Mouse (Mus musculus) hindbrain, embryonic 11.5 days (tissue): ENCODE data around the gene 2810459M11Rik. TPM values are rescaled to one million over a fixed set of nuclear protein-coding genes. Genes with fewer than 3 reads are reported as not detected.

Experiments used
- ATAC-seq: fragments of 200-750 bp; cut with Nextera tagmentation; 2 replicates; pipeline ENCODE4 v1.8.0; 2017; ENCODE audit warnings: mild to moderate bottlenecking, moderate TSS enrichment, moderate library complexity; ENCODE audit not compliant: low FRiP score
- DNase-seq: peaks from one replicate; pipeline ENCODE4 v3.0.0-alpha.2; 2015; ENCODE audit warnings: low spot score
- H3K27ac ChIP-seq: fragments of 300-500 bp; sonication (generic); 2 replicates; pipeline ENCODE4 v1.5.1; 2014; ENCODE audit warnings: mild to moderate bottlenecking, low read depth, low read length
- H3K27me3 ChIP-seq: fragments of 300-500 bp; sonication (generic); 2 replicates; pipeline ENCODE4 v1.6.1; 2014; ENCODE audit warnings: mild to moderate bottlenecking, low read length, moderate library complexity, mixed read lengths; ENCODE audit not compliant: control insufficient read depth, insufficient read depth
- H3K36me3 ChIP-seq: fragments of 300-500 bp; sonication (generic); 2 replicates; pipeline ENCODE4 v1.6.1; 2014; ENCODE audit warnings: mild to moderate bottlenecking, low read length, moderate library complexity, mixed read lengths; ENCODE audit not compliant: control insufficient read depth, insufficient read depth
- H3K4me1 ChIP-seq: fragments of 300-500 bp; sonication (generic); replicated peaks from 2 replicates; pipeline ENCODE4 v1.6.1; 2014; ENCODE audit warnings: low read length, mixed read lengths; ENCODE audit not compliant: control insufficient read depth, insufficient read depth
- H3K4me2 ChIP-seq: fragments of 300-500 bp; sonication (generic); replicated peaks from 2 replicates; pipeline ENCODE4 v1.6.1; 2014; ENCODE audit warnings: mild to moderate bottlenecking, low read depth, low read length
- H3K4me3 ChIP-seq: fragments of 300-500 bp; sonication (generic); 2 replicates; pipeline ENCODE4 v1.5.1; 2014; ENCODE audit warnings: low read depth, low read length
- H3K9ac ChIP-seq: fragments of 300-500 bp; sonication (generic); 2 replicates; pipeline ENCODE4 v1.6.1; 2014; ENCODE audit warnings: low read depth, low read length
- H3K9me3 ChIP-seq: fragments of 300-500 bp; sonication (generic); 2 replicates; pipeline ENCODE4 v1.6.1; 2016; ENCODE audit warnings: low read length; ENCODE audit not compliant: control insufficient read depth
- WGBS: fragments of 180-500 bp; shearing (Covaris S2); extraction: QIAGEN DNeasy Blood & Tissue Kit; methylation state at CpG from one replicate; pipeline ENCODE4 v1.1.7; 2014; 5-methylcytosine and 5-hydroxymethylcytosine counted together
- polyA plus RNA-seq: library from polyadenylated mRNA; unstranded; fragments of >200 nt; fragmentation: Nextera tagmentation; extraction: Ambion mirVana; gene quantifications from 2 replicates; pipeline ENCODE4 v1.2.1, GENCODE M21; 2014

2810459M11Rik gene
- polyA plus RNA-seq, 1 experiment from 2014 or later, result 0.42 TPM

GRCm38 (mm10) chr1:86046833-86047563 lies 1.3 kb downstream of the 2810459M11Rik start:
- DNase-seq, result peak; percentile 38
- 5% methylated on average over 24 of the region's 24 CpGs for WGBS
- no peaks in the 10 kb centered on the region for H3K36me3 ChIP-seq
- no peak overlapping the region for H3K27ac ChIP-seq
- H3K4me1 ChIP-seq, result no peaks in the 10 kb centered on the region
- peak; percentile 13; the same call in 1 of the 2 replicates for ATAC-seq
- no peaks in the 10 kb centered on the region for H3K9me3 ChIP-seq
- no peak overlapping the region for H3K9ac ChIP-seq
- H3K4me3 ChIP-seq, result peak overlapping the region; percentile 54
- H3K27me3 ChIP-seq, result peaks cover 33% of the 10 kb centered on the region
- H3K4me2 ChIP-seq, result peak overlapping the region; percentile 97; the same call in 1 of the 2 replicates

GRCm38 (mm10) chr1:86048231-86048630 lies 2.6 kb downstream of the 2810459M11Rik start:
- Histone ChIP-seq H3K27me3 (peaks cover 33% of the 10 kb centered on the region), H3K4me1 (no peaks in the 10 kb centered on the region), H3K4me3 (no peak overlapping the region), H3K27ac (no peak overlapping the region), H3K4me2 (no peak overlapping the region), H3K36me3 (no peaks in the 10 kb centered on the region), H3K9me3 (no peaks in the 10 kb centered on the region), H3K9ac (no peak overlapping the region)
- no peak for ATAC-seq
- 78% methylated on average over 4 of the region's 4 CpGs for WGBS
- DNase-seq, result no peak

GRCm38 (mm10) chr1:86048744-86049143 lies 3.1 kb downstream of the 2810459M11Rik start:
- no peak overlapping the region for H3K4me3 ChIP-seq
- no peaks in the 10 kb centered on the region for H3K4me1 ChIP-seq
- DNase-seq, result no peak
- WGBS, result 88% methylated on average over 3 of the region's 3 CpGs
- no peak overlapping the region for H3K9ac ChIP-seq
- H3K9me3 ChIP-seq, result no peaks in the 10 kb centered on the region
- peaks cover 33% of the 10 kb centered on the region for H3K27me3 ChIP-seq
- no peak overlapping the region for H3K4me2 ChIP-seq
- no peak overlapping the region for H3K27ac ChIP-seq
- ATAC-seq, result no peak
- no peaks in the 10 kb centered on the region for H3K36me3 ChIP-seq

GRCm38 (mm10) chr1:86053198-86053921 lies 7.7 kb downstream of the 2810459M11Rik start:
- DNase-seq (no peak), ATAC-seq (no peak)
- H3K9ac ChIP-seq, result no peak overlapping the region
- H3K4me3 ChIP-seq, result no peak overlapping the region
- WGBS, result 90% methylated on average over 12 of the region's 12 CpGs
- no peak overlapping the region for H3K27ac ChIP-seq
- H3K36me3 ChIP-seq, result no peaks in the 10 kb centered on the region
- H3K4me1 ChIP-seq, result no peaks in the 10 kb centered on the region
- no peaks in the 10 kb centered on the region for H3K9me3 ChIP-seq
- H3K4me2 ChIP-seq, result no peak overlapping the region
- peaks cover 3% of the 10 kb centered on the region; the same call in 1 of the 2 replicates for H3K27me3 ChIP-seq

GRCm38 (mm10) chr1:86054943-86055342 lies 9.3 kb downstream of the 2810459M11Rik start:
- H3K27ac ChIP-seq, result no peak overlapping the region
- WGBS, result 58% methylated on average over 3 of the region's 3 CpGs
- H3K4me3 ChIP-seq, result no peak overlapping the region
- no peak overlapping the region for H3K9ac ChIP-seq
- DNase-seq (no peak), ATAC-seq (no peak)
- H3K9me3 ChIP-seq, result no peaks in the 10 kb centered on the region
- H3K36me3 ChIP-seq, result no peaks in the 10 kb centered on the region
- H3K4me1 ChIP-seq, result no peaks in the 10 kb centered on the region
- no peaks in the 10 kb centered on the region for H3K27me3 ChIP-seq
- H3K4me2 ChIP-seq, result no peak overlapping the region

- Histone ChIP-seq H3K36me3 (no peaks in the 10 kb centered on the region), H3K4me1 (no peaks in the 10 kb centered on the region), H3K27me3 (no peaks in the 10 kb centered on the region), H3K4me2 (no peak overlapping the region), H3K9me3 (no peaks in the 10 kb centered on the region), H3K27ac (no peak overlapping the region), H3K9ac (no peak overlapping the region), H3K4me3 (no peak overlapping the region)
- WGBS, result 81% methylated on average over 4 of the region's 4 CpGs
- no peak for ATAC-seq
- DNase-seq, result no peak
Observed at GRCm38 (mm10) chr1:86056284-86056683, 10.6 kb downstream of the 2810459M11Rik start.

- 0 out of 2 replicates have a peak overlapping the region, but pooled peaks have one; percentile 17 for H3K27ac ChIP-seq
- no peaks in the 10 kb centered on the region for H3K4me1 ChIP-seq
- peak; percentile 96 for DNase-seq
- peak overlapping the region; percentile 52 for H3K9ac ChIP-seq
- H3K36me3 ChIP-seq, result no peaks in the 10 kb centered on the region
- peak overlapping the region; percentile 48 for H3K4me2 ChIP-seq
- H3K27me3 ChIP-seq, result no peaks in the 10 kb centered on the region
- no peaks in the 10 kb centered on the region for H3K9me3 ChIP-seq
- ATAC-seq, result peak; percentile 79
- peak overlapping the region; percentile 18; the same call in 1 of the 2 replicates for H3K4me3 ChIP-seq
- 9% methylated on average over 21 of the region's 21 CpGs for WGBS
Observed at GRCm38 (mm10) chr1:86058856-86059769, 13.4 kb downstream of the 2810459M11Rik start.

GRCm38 (mm10) chr1:86062523-86062922 lies 16.9 kb downstream of the 2810459M11Rik start:
- Histone ChIP-seq H3K27me3 (no peaks in the 10 kb centered on the region), H3K9ac (no peak overlapping the region), H3K27ac (no peak overlapping the region), H3K4me1 (no peaks in the 10 kb centered on the region), H3K36me3 (no peaks in the 10 kb centered on the region), H3K4me3 (no peak overlapping the region), H3K4me2 (no peak overlapping the region), H3K9me3 (no peaks in the 10 kb centered on the region)
- 89% methylated on average over 6 of the region's 6 CpGs for WGBS
- ATAC-seq (no peak), DNase-seq (no peak)
